Mouse (Mus musculus) liver, embryonic 15.5 days (tissue): ENCODE results near the gene Phtf2. TPM values are rescaled to one million over a fixed set of nuclear protein-coding genes. Genes with fewer than 3 reads are reported as not detected.
A peak's percentile ranks its signal among the peaks of the same experiment; 100 is the strongest.

Experiments used
- ATAC-seq: fragments of 200-750 bp; cut with Nextera tagmentation; 2 replicates; pipeline ENCODE4 v1.8.0; 2017; ENCODE audit warnings: moderate number of reproducible peaks, mild to moderate bottlenecking, moderate library complexity; ENCODE audit not compliant: insufficient read depth
- H3K27ac ChIP-seq: fragments of 300-500 bp; sonication (generic); replicated peaks from 2 replicates; pipeline ENCODE4 v1.5.1; 2015; ENCODE audit warnings: mild to moderate bottlenecking, inconsistent platforms
- H3K27me3 ChIP-seq: fragments of 300-500 bp; sonication (generic); 2 replicates; pipeline ENCODE4 v1.6.1; 2015; ENCODE audit warnings: mild to moderate bottlenecking, inconsistent platforms
- H3K36me3 ChIP-seq: fragments of 300-500 bp; sonication (generic); replicated peaks from 2 replicates; pipeline ENCODE4 v1.6.1; 2015; ENCODE audit warnings: moderate library complexity, mild to moderate bottlenecking, inconsistent platforms
- H3K4me1 ChIP-seq: fragments of 300-500 bp; sonication (generic); replicated peaks from 2 replicates; pipeline ENCODE4 v1.6.1; 2015; ENCODE audit warnings: inconsistent platforms
- H3K4me2 ChIP-seq: fragments of 300-500 bp; sonication (generic); 2 replicates; pipeline ENCODE4 v1.6.1; 2015; ENCODE audit warnings: moderate library complexity, mild to moderate bottlenecking, inconsistent platforms
- H3K4me3 ChIP-seq: fragments of 300-500 bp; sonication (generic); replicated peaks from 2 replicates; pipeline ENCODE4 v1.5.1; 2015; ENCODE audit warnings: mild to moderate bottlenecking, inconsistent platforms
- H3K9ac ChIP-seq: fragments of 300-500 bp; sonication (generic); 2 replicates; pipeline ENCODE4 v1.6.1; 2015; ENCODE audit warnings: moderate library complexity, mild to moderate bottlenecking, inconsistent platforms
- H3K9me3 ChIP-seq: fragments of 300-500 bp; sonication (generic); replicated peaks from 2 replicates; pipeline ENCODE4 v1.6.1; 2016; ENCODE audit warnings: inconsistent platforms
- WGBS: fragments of 180-500 bp; shearing (Covaris S2); methylation state at CpG from one replicate; pipeline ENCODE4 v1.1.7; 2015; ENCODE audit warnings: mixed read lengths; ENCODE audit not compliant: insufficient replicate concordance; 5-methylcytosine and 5-hydroxymethylcytosine counted together
- polyA plus RNA-seq: library from polyadenylated mRNA; unstranded; fragments of >200 nt; fragmentation: Nextera tagmentation; extraction: Ambion mirVana; gene quantifications from 2 replicates; pipeline ENCODE4 v1.2.1, GENCODE M21; 2015

Phtf2 gene
- polyA plus RNA-seq, 1 experiment from 2014 or later, result 4.9 TPM

DNA sequence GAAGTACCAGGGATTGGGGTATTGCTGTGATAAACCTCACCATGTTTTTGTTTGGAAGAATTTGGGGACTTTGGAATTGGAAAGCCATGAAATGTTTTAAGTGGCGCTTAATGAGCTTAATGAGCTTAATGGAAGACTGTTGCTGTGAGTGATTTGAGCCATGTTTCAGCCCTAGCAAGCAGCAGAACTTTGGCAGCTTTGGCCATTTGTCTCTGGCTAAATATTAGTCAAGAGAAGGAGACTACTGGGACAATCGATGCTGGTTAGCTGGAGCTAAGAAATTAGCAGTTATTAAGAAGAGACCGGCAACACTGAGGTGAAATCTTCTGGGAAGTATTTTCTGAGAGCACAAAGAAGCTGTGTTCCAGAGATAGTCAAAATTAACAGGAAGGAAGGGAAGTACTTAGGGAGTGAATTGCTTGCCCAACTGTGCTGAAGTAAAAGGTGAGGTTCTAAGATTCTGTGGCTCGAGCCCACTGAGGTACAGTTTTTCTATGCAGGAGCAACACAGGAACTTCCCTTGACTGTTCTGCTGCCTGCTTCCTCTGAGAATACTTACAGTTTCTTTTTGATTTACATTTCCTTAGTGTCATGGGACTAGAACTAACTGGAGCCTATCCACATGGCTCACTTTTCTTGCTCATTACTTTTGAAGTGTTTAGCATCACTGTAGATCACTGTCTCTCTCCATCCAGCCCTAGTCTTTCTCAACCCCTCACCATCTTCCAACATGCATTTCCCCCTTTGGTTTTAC is 17.5 kb downstream of the Phtf2 start:
- Histone ChIP-seq H3K27ac (no peak overlapping the region), H3K9ac (no peak overlapping the region), H3K36me3 (no peaks in the 10 kb centered on the region), H3K4me1 (no peaks in the 10 kb centered on the region; the same call in 1 of the 2 replicates), H3K9me3 (no peaks in the 10 kb centered on the region), H3K4me3 (no peak overlapping the region), H3K27me3 (no peaks in the 10 kb centered on the region), H3K4me2 (no peak overlapping the region)
- WGBS, result 40% methylated on average over 4 of the region's 4 CpGs
- ATAC-seq, result no peak

DNA sequence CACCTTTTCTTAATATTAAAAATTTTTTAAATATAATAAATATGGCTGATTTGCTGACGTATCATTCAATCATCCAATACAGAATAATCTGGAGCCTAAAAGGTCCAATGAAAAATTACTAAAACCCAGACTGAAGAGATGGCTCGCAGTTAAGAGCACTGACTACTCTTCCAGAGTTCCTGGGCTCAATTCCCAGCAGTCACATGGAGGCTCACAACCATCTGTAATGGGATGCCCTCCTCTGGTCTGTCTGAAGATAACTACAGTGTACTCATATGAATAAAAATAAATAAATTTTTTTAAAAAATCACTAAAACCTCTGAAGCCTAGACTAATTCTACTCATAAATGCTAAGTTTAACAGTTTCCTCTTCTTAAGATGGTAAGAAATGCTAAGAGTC is 20.0 kb downstream of the Phtf2 start:
- Histone ChIP-seq H3K4me2 (no peak overlapping the region), H3K4me1 (no peaks in the 10 kb centered on the region; the same call in 1 of the 2 replicates), H3K36me3 (no peaks in the 10 kb centered on the region), H3K9me3 (no peaks in the 10 kb centered on the region), H3K9ac (no peak overlapping the region), H3K27me3 (no peaks in the 10 kb centered on the region), H3K4me3 (no peak overlapping the region), H3K27ac (no peak overlapping the region)
- WGBS, result 82% methylated on average over 2 of the region's 2 CpGs
- no peak for ATAC-seq

DNA sequence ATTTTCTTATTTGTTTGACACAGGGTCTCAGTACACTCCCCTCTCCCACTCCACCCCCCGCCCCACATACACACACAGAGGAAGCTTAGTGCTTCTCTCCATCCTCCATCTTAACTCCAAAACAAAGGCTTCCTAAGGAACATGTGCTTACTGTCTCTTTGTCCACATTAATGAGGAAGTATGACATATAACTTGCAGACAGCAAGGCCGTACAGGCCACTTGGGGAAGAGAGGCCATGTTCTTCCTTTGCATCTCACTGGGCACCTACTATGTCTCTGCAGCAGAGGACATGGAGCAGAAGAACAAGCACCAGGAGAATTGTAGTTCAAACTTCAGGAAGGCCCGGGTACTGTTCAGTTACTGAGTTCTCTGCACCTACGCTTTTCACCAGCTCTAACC is 21.4 kb downstream of the Phtf2 start:
- H3K27ac ChIP-seq, result no peak overlapping the region
- no peaks in the 10 kb centered on the region for H3K9me3 ChIP-seq
- 75% methylated on average over 4 of the region's 4 CpGs for WGBS
- no peak for ATAC-seq
- no peak overlapping the region for H3K4me3 ChIP-seq
- no peaks in the 10 kb centered on the region; the same call in 1 of the 2 replicates for H3K4me1 ChIP-seq
- no peak overlapping the region for H3K9ac ChIP-seq
- no peak overlapping the region for H3K4me2 ChIP-seq
- no peaks in the 10 kb centered on the region for H3K27me3 ChIP-seq
- H3K36me3 ChIP-seq, result no peaks in the 10 kb centered on the region

DNA sequence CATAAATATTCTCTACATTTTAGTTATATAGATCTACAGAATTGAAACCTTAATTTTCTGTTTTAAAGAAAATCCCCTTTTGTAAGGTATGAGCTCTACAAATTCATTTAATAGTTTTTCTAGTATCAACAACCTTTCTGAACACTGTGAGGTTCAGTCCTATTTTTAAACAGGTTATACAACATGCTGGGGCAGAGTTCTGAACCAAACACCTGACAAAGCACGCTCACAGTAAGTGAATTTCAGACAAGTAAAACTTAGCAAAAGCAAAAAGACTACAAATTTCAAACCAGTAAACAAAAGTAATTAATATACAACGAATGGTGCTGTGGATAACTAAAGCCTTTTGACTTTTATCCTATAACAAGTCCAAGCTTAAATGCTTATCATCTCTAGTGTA is 23.5 kb downstream of the Phtf2 start:
- Histone ChIP-seq H3K9me3 (no peaks in the 10 kb centered on the region), H3K27ac (no peak overlapping the region), H3K27me3 (no peaks in the 10 kb centered on the region), H3K4me1 (no peaks in the 10 kb centered on the region), H3K4me2 (no peak overlapping the region), H3K9ac (no peak overlapping the region), H3K4me3 (no peak overlapping the region), H3K36me3 (no peaks in the 10 kb centered on the region)
- WGBS, result 71% methylated on average over 2 of the region's 2 CpGs
- ATAC-seq, result no peak

DNA sequence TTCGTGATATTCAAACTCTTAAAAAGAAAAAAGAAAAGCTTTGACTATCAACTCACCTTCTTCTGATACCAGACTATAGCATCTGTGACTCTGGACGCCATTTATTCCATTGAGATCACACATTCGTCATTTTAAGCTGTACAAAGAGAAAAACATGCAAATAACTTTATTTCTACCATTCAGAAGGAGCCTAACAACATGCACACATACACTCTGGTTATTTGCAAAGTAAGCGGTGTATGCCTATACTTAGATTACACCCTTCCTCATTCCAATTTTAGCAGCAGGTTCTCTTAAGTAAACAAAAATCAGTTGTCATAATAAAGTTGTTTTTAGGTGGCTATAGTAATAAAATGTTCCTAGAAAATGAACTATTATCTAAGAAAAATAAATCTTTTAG is 26.9 kb downstream of the Phtf2 start:
- Histone ChIP-seq H3K27ac (no peak overlapping the region), H3K36me3 (no peaks in the 10 kb centered on the region), H3K27me3 (no peaks in the 10 kb centered on the region), H3K4me3 (no peak overlapping the region), H3K9me3 (no peaks in the 10 kb centered on the region), H3K9ac (no peak overlapping the region), H3K4me1 (no peaks in the 10 kb centered on the region), H3K4me2 (no peak overlapping the region)
- no peak for ATAC-seq
- 68% methylated on average over 4 of the region's 4 CpGs for WGBS

DNA sequence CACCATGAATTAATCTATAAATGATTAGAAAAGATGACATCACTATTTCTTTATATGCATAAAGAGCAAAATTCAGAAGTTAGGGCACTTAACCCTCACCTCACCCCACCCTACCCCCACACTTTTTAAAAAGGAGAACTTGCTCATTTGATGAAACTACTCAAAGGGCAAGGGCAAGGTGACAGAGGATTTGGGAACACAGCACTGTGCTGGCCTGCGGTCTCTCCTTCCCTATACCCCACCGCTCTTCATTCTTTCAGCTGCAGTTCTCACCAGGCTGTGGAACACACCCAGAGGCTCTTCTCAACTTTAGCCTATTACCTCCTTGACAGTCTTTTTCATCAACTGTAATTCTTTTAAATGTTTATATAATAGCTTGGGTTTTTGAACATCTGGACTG is 34.9 kb downstream of the Phtf2 start:
- Histone ChIP-seq H3K27ac (no peak overlapping the region), H3K36me3 (no peaks in the 10 kb centered on the region), H3K9me3 (no peaks in the 10 kb centered on the region), H3K4me2 (no peak overlapping the region), H3K4me1 (0 out of 2 replicates have a peak, but pooled peaks cover 2% of the 10 kb centered on the region), H3K27me3 (no peaks in the 10 kb centered on the region), H3K9ac (no peak overlapping the region), H3K4me3 (no peak overlapping the region)
- WGBS, result 72% methylated on average over 2 of the region's 2 CpGs
- ATAC-seq, result no peak

DNA sequence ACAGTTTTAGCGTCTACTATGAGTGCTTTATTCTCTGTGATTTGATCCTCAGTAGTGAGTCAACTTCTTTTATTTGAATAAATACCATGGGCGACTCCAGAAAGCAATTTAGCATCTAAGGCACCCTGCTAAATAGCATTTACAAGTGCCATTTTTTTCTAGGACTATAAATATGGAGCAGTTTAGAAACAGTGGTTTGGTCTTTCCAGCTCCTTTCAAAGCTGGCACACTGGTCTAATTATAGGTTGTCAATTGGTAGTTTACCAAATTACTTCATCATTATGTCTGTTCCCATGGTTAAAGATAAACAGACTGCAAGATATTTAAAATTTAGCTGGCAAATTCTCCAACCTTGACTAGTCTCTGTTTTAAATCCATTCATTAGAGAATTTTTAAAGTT is 38.1 kb downstream of the Phtf2 start:
- no peaks in the 10 kb centered on the region for H3K36me3 ChIP-seq
- no peaks in the 10 kb centered on the region for H3K27me3 ChIP-seq
- H3K4me2 ChIP-seq, result no peak overlapping the region
- H3K4me3 ChIP-seq, result no peak overlapping the region
- 69% methylated on average over 2 of the region's 2 CpGs for WGBS
- H3K9ac ChIP-seq, result no peak overlapping the region
- ATAC-seq, result no peak
- H3K9me3 ChIP-seq, result no peaks in the 10 kb centered on the region
- 0 out of 2 replicates have a peak, but pooled peaks cover 4% of the 10 kb centered on the region for H3K4me1 ChIP-seq
- H3K27ac ChIP-seq, result no peak overlapping the region

DNA sequence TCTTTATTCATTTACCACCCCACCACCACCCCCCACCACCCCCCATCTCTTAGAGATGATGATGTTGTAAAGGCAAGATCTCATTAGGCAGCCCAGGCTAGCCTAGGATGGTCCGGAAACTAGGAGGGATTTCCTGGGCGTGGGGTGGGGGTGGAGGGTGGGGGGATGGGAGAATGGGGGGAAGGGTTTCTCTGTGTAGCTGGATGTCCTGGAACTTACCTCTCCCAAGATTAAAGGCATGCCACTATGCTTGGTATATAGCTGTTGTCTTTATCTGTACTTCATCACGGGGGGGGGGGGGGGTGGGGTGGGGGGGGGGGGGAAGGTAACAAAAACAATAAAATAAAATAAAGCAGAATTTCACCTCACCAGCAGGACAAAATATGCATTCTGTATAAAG is 38.5 kb downstream of the Phtf2 start:
- WGBS, result 35% methylated on average over 2 of the region's 3 CpGs
- H3K27me3 ChIP-seq, result no peaks in the 10 kb centered on the region
- H3K4me1 ChIP-seq, result 0 out of 2 replicates have a peak, but pooled peaks cover 4% of the 10 kb centered on the region
- H3K9ac ChIP-seq, result no peak overlapping the region
- H3K4me3 ChIP-seq, result no peak overlapping the region
- H3K9me3 ChIP-seq, result no peaks in the 10 kb centered on the region
- ATAC-seq, result no peak
- H3K36me3 ChIP-seq, result no peaks in the 10 kb centered on the region
- no peak overlapping the region for H3K27ac ChIP-seq
- H3K4me2 ChIP-seq, result no peak overlapping the region

DNA sequence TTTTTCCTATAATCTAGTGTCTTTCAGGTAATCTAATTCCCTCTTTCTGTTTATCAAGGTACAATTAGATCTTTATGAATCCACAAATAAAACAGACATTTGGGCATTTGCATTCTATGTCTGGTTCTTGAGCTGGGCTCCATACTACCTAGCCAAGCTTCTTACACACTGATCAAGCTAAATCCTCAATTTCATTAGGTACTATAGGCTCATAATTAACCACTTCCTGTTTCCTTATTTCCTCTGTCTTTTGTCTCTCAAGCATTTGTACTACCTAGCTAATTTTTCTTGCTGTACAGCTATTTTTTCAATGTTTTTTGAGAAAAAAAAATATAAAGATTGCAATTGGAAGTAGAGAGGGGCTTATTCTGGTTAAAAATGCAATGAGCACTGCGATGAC is 44.8 kb downstream of the Phtf2 start:
- no peak for ATAC-seq
- no peak overlapping the region for H3K4me2 ChIP-seq
- no peaks in the 10 kb centered on the region for H3K27me3 ChIP-seq
- no peak overlapping the region for H3K9ac ChIP-seq
- 0 out of 2 replicates have a peak, but pooled peaks cover 2% of the 10 kb centered on the region for H3K4me1 ChIP-seq
- WGBS, result 95% methylated on average over 1 of the region's 1 CpGs
- H3K9me3 ChIP-seq, result no peaks in the 10 kb centered on the region
- H3K27ac ChIP-seq, result no peak overlapping the region
- H3K36me3 ChIP-seq, result 0 out of 2 replicates have a peak, but pooled peaks cover 4% of the 10 kb centered on the region
- H3K4me3 ChIP-seq, result no peak overlapping the region

DNA sequence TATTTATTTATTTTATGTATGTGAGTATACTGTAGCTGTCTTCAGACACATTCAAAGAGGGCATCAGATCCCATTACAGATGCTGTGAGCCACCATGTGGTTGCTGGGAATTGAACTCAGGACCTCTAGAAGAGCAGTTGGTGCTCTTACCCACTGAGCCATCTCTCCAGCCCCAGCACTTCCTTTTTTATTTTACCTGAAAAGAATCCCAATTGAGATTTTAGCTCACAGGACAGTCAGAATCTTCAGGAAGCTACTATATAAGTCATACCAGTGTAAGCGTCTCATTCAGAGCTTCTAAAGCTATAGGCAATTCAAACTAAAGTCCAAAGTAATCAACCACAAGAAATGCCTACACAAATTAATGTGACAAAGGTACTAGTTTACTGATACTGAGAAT is 47.5 kb downstream of the Phtf2 start:
- no peak for ATAC-seq
- WGBS, result 60% methylated on average over 1 of the region's 1 CpGs
- 0 out of 2 replicates have a peak, but pooled peaks cover 4% of the 10 kb centered on the region for H3K36me3 ChIP-seq
- H3K4me3 ChIP-seq, result no peak overlapping the region
- H3K27me3 ChIP-seq, result no peaks in the 10 kb centered on the region
- no peak overlapping the region for H3K9ac ChIP-seq
- no peaks in the 10 kb centered on the region for H3K9me3 ChIP-seq
- no peak overlapping the region for H3K4me2 ChIP-seq
- H3K27ac ChIP-seq, result no peak overlapping the region
- 0 out of 2 replicates have a peak, but pooled peaks cover 5% of the 10 kb centered on the region for H3K4me1 ChIP-seq

DNA sequence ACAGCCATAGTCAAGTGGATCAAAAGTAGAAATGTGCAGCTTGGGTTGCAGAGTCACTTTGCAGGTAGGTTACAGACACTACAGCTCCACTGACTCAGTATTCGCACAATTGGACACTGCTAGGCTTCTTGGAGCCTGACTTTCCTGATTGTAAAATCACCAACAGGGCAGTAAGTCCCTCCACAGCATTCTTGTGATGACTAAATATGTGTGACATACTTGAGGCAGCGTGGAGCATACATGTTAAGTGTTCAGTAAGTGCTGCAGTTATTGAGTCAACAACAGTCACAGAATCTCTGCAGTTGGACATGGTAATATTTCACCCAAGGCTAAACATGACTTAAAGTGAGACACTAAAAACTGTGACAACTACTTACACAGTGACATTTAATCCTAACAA is 50.5 kb downstream of the Phtf2 start:
- no peak overlapping the region for H3K4me3 ChIP-seq
- H3K4me2 ChIP-seq, result no peak overlapping the region
- H3K4me1 ChIP-seq, result 0 out of 2 replicates have a peak, but pooled peaks cover 5% of the 10 kb centered on the region
- H3K27me3 ChIP-seq, result no peaks in the 10 kb centered on the region
- no peaks in the 10 kb centered on the region for H3K9me3 ChIP-seq
- 79% methylated on average over 2 of the region's 2 CpGs for WGBS
- H3K36me3 ChIP-seq, result no peaks in the 10 kb centered on the region
- H3K27ac ChIP-seq, result no peak overlapping the region
- no peak overlapping the region for H3K9ac ChIP-seq
- no peak for ATAC-seq

DNA sequence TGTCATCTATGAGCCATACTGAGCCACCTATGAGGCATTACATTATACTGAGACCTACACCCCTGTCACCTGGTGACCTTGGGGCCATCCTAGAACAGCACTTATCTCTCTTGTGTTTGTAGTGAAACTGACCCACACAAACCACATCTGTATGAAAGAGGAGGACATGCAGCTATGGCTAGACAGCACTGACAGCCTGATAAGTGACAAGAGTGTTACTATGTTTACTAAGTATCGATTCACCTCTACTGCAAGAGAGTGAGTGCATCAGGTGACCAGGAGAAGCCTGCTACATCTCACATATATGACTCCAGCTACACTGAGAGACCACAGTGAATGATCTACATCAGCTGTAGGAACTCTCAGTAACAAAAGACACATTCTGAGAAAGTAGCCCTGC is 51.2 kb downstream of the Phtf2 start:
- no peaks in the 10 kb centered on the region for H3K27me3 ChIP-seq
- no peaks in the 10 kb centered on the region for H3K9me3 ChIP-seq
- ATAC-seq, result peak; percentile 49; the same call in 1 of the 2 replicates
- H3K9ac ChIP-seq, result no peak overlapping the region
- H3K4me1 ChIP-seq, result 0 out of 2 replicates have a peak, but pooled peaks cover 5% of the 10 kb centered on the region
- H3K36me3 ChIP-seq, result no peaks in the 10 kb centered on the region
- H3K4me3 ChIP-seq, result no peak overlapping the region
- WGBS, result 76% methylated on average over 1 of the region's 1 CpGs
- no peak overlapping the region for H3K27ac ChIP-seq
- H3K4me2 ChIP-seq, result no peak overlapping the region
